Mouse (Mus musculus): ENCODE results near the gene Epb41l4b.

DNA sequence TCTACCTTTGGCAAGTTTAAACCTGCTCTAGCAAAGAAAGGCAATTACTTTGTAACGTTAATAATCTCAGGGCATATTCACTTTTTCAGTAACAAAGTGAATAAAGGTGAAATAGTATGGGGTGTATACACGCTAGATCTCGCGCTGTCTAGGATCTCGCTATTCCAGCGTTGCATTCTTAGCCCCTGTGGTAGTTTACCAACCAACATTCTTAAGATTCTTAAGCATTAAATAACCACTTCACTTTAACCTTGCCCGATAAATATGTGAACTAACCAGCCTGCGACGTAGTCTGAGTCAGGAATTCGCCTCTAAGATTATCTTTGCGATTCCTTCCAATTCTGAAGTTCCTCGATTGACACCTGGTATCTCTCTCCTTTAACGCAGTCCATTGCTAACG, 197.1 kb downstream of the Epb41l4b start:
- no peak for TF ChIP-seq EP300 (IDR thresholded peaks at IDR 0.05; ENCODE audit: insufficient read depth, low read depth, low read length)
- no peak for TF ChIP-seq POLR2A (IDR thresholded peaks at IDR 0.05; ENCODE audit: insufficient read depth, low read length)

Measured in ES-Bruce4 (cell line).